Mouse (Mus musculus) small intestine, adult 2 months (tissue): ENCODE results near the gene Mdh1b.

Source experiments
- CTCF ChIP-seq: fragments of 200-500 bp; IDR thresholded peaks from 2 replicates; pipeline ENCODE4 v1.5.1; 2012; ENCODE audit warnings: low read depth, mild to moderate bottlenecking, control low read depth, inconsistent platforms, low read length, moderate library complexity, mixed read lengths; ENCODE audit not compliant: insufficient replicate concordance, insufficient read length; ENCODE audit errors: extremely low read depth
- POLR2A ChIP-seq: fragments of 200-500 bp; IDR thresholded peaks from 2 replicates; pipeline ENCODE4 v1.6.1; 2012; ENCODE audit warnings: low read depth, mild to moderate bottlenecking, control low read depth, inconsistent platforms, low read length, moderate library complexity

DNA sequence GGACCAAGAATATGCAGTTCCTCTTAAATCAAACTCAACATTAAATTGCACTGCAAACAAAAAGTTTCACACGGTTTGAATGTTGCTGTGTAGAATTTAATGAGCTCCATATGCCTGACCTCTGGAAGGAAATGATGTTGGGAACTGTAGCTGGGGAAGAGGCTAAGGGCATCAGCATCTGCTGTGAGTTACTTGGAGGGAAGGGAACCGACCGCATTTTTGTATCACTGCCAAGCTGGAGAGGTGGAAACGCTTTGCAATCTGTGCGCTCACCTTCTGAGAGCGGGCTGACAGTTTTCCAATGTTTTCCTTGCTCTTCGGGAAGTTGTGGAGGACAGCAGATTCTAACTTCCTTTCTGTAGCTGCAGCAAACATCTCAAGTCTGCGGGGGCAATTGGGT lies 38.0 kb upstream of the Mdh1b start:
- TF ChIP-seq POLR2A (no peak), CTCF (no peak)
